Mouse (Mus musculus): Measurements from ENCODE around the gene Ceacam9. TPM values are rescaled to one million over a fixed set of nuclear protein-coding genes. Genes with fewer than 3 reads are reported as not detected.
A peak's percentile ranks its signal among the peaks of the same experiment; 100 is the strongest.
"Not testable (repeated sequence)": the region's sequence is repeated elsewhere in the genome, so short reads cannot be mapped to it uniquely, and the experiment has no call there.

Gene Ceacam9
- under 1 TPM in 2 of 4 experiments, not detected in 2; 0.23 to 0.28 TPM for total RNA-seq (2022)

GRCm38 (mm10) chr7:16721629-16722028 lies at the start of gene Ceacam9:
Gene Ceacam9 (plus strand): TSS chr7:16721929.
- no peak for DNase-seq (ENCODE audit: low spot score in 2 of 2)

- DNase-seq (ENCODE audit: low spot score in 2 of 2) = no peak
These were observed 47.9 kb upstream of the Ceacam9 start for GRCm38 (mm10) chr7:16673823-16674222.

GRCm38 (mm10) chr7:16674699-16675098 lies 47.0 kb upstream of the Ceacam9 start:
- DNase-seq (ENCODE audit: low spot score in 2 of 2) = not testable (repeated sequence)

- DNase-seq (ENCODE audit: low spot score in 2 of 2) = no peak
These were observed 46.1 kb upstream of the Ceacam9 start, which contains the start of gene Ceacam15 for GRCm38 (mm10) chr7:16675605-16676004. Gene Ceacam15 (minus strand): TSS chr7:16675705.

GRCm38 (mm10) chr7:16680194-16680593 lies 41.5 kb upstream of the Ceacam9 start:
- not testable (repeated sequence) for DNase-seq (ENCODE audit: low spot score in 2 of 2)

GRCm38 (mm10) chr7:16689196-16689595 lies 32.5 kb upstream of the Ceacam9 start:
- no peak for DNase-seq (ENCODE audit: low spot score in 2 of 2)

- DNase-seq (ENCODE audit: low spot score in 2 of 2) = no peak
These were observed 26.7 kb upstream of the Ceacam9 start for GRCm38 (mm10) chr7:16695025-16695424.

- DNase-seq (ENCODE audit: low spot score in 2 of 2) = no peak
These were observed 22.7 kb upstream of the Ceacam9 start for GRCm38 (mm10) chr7:16699042-16699441.

GRCm38 (mm10) chr7:16700583-16700982 lies 21.1 kb upstream of the Ceacam9 start:
- DNase-seq (ENCODE audit: low spot score in 2 of 2) = no peak

GRCm38 (mm10) chr7:16706385-16706784 lies 15.3 kb upstream of the Ceacam9 start:
- peak in 1 of 2 experiments; percentile 71 for DNase-seq (ENCODE audit: low spot score in 2 of 2)

- DNase-seq (ENCODE audit: low spot score in 2 of 2) = no peak
These were observed 13.5 kb upstream of the Ceacam9 start for GRCm38 (mm10) chr7:16708244-16708643.

GRCm38 (mm10) chr7:16710604-16711003 lies 11.1 kb upstream of the Ceacam9 start:
- DNase-seq (ENCODE audit: low spot score in 2 of 2) = no peak

- no peak for DNase-seq (ENCODE audit: low spot score in 2 of 2)
These were observed 8.9 kb upstream of the Ceacam9 start for GRCm38 (mm10) chr7:16712633-16713415.

- not testable (repeated sequence) for DNase-seq (ENCODE audit: low spot score in 2 of 2)
These were observed 5.1 kb upstream of the Ceacam9 start for GRCm38 (mm10) chr7:16716456-16717152.

GRCm38 (mm10) chr7:16722490-16722889 lies 761 bp downstream of the Ceacam9 start:
- not testable (repeated sequence) for DNase-seq (ENCODE audit: low spot score in 2 of 2)

- DNase-seq (ENCODE audit: low spot score in 2 of 2) = no peak
These were observed 7.0 kb downstream of the Ceacam9 start for GRCm38 (mm10) chr7:16728596-16729348.

- not testable (repeated sequence) for DNase-seq (ENCODE audit: low spot score in 2 of 2)
These were observed 7.8 kb downstream of the Ceacam9 start for GRCm38 (mm10) chr7:16729563-16729962.

- no peak for DNase-seq (ENCODE audit: low spot score in 2 of 2)
These were observed 9.1 kb downstream of the Ceacam9 start for GRCm38 (mm10) chr7:16730791-16731190.

GRCm38 (mm10) chr7:16731893-16732422 lies 10.2 kb downstream of the Ceacam9 start:
- DNase-seq (ENCODE audit: low spot score in 2 of 2) = no peak

GRCm38 (mm10) chr7:16737606-16738072 lies 15.9 kb downstream of the Ceacam9 start:
- DNase-seq (ENCODE audit: low spot score in 2 of 2) = no peak

GRCm38 (mm10) chr7:16738073-16738696 lies 16.5 kb downstream of the Ceacam9 start, which contains the start of gene Ap2s1:
Gene Ap2s1 (plus strand): TSS chr7:16738410.
- DNase-seq (ENCODE audit: low spot score in 2 of 2) = peak; percentile 92 to 98

Data from left cerebral cortex, adult 8-10 months (tissue).